Comparison of ENCODE assay signal across 8 mouse cellular contexts in the genomic region with DNA sequence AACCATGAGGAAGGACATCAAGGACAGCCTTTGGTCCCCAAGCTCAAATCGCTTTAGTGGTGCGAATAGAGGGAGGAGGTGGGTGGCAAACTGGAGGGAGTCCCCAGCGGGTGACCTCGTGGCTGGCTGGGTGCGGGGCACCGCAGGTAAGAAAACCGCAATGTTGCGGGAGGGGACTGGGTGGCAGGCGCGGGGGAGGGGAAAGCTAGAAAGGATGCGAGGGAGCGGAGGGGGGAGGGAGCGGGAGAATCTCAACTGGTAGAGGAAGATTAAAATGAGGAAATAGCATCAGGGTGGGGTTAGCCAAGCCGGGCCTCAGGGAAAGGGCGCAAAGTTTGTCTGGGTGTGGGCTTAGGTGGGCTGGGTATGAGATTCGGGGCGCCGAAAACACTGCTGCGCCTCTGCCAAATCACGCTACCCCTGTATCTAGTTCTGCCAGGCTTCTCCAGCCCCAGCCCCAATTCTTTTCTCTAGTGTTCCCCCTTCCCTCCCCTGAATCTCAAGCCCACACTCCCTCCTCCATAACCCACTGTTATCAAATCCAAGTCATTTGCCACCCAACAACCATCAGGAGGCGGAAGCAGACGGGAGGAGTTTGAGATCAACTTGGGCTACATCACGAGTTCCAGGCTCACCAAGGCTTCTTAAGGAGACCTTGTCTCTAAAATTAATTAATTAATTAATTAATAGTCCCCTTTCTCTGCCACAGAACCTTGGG. TPM values are rescaled to one million over a fixed set of nuclear protein-coding genes. Genes with fewer than 3 reads are reported as not detected.
DNase-seq lines count a peak whose midpoint lies in the region; ATAC-seq and TF ChIP-seq lines count a peak whose summit lies in the region.

No protein-coding gene starts in this region.

- no peaks in the 10 kb centered on the region for H3K9me3 ChIP-seq in forebrain, embryonic 16.5 days (ENCODE audit: control insufficient read depth, low read length)

- H3K27me3 ChIP-seq in forebrain, embryonic 16.5 days (replicated peaks; ENCODE audit: control insufficient read depth, insufficient read depth, low read length) = peaks cover 19% of the 10 kb centered on the region

- peak overlapping the region; percentile 93 for H3K27ac ChIP-seq in layer of hippocampus, adult 2 months
- H3K27ac ChIP-seq in brown adipose tissue, adult 24 weeks (replicated peaks; ENCODE audit: low read depth, low read length) = no peak overlapping the region
- no peak overlapping the region for H3K27ac ChIP-seq in forebrain, embryonic 16.5 days (ENCODE audit: low read length)

- H3K4me3 ChIP-seq in layer of hippocampus, adult 2 months = peak overlapping the region; percentile 84
- H3K4me3 ChIP-seq in brown adipose tissue, adult 24 weeks (ENCODE audit: insufficient read depth, low read depth, low read length) = peak overlapping the region; percentile 54
- peak overlapping the region; percentile 49 for H3K4me3 ChIP-seq in forebrain, embryonic 16.5 days (replicated peaks; ENCODE audit: low read length)

- 0 out of 2 replicates have a peak, but pooled peaks cover 2% of the 10 kb centered on the region for H3K4me1 ChIP-seq in brown adipose tissue, adult 24 weeks (ENCODE audit: control insufficient read depth, insufficient read depth, insufficient read length, low read length)
- H3K4me1 ChIP-seq in forebrain, embryonic 16.5 days (replicated peaks; ENCODE audit: control insufficient read depth, insufficient read depth, low read length) = peaks cover 18% of the 10 kb centered on the region

- 0 out of 2 replicates have a peak, but pooled peaks have one; percentile 9 for ATAC-seq in forebrain, embryonic 16.5 days
- no peak for ATAC-seq in frontal cortex, adult (ENCODE audit: low TSS enrichment)

- H3K36me3 ChIP-seq in forebrain, embryonic 16.5 days (ENCODE audit: control insufficient read depth, insufficient read depth) = no peaks in the 10 kb centered on the region

- TF ChIP-seq CTCF in layer of hippocampus, adult 2 months (conservative IDR thresholded peaks at IDR 0.05) = no peak

- WGBS in forebrain, embryonic 16.5 days = 4% methylated on average over 21 of the region's 23 CpGs

- H3K4me2 ChIP-seq in forebrain, embryonic 16.5 days (ENCODE audit: low read length) = peak overlapping the region; percentile 62

- H3K9ac ChIP-seq in forebrain, embryonic 16.5 days (replicated peaks; ENCODE audit: low read depth, low read length) = peak overlapping the region; percentile 38

- DNase-seq in layer of hippocampus, adult 2 months (ENCODE audit: low spot score in 2 of 2) = peak in 1 of 2 experiments; percentile 34
- DNase-seq in layer of hippocampus, postnatal 36 days = no peak
- peak; percentile 32 to 49 for DNase-seq in layer of hippocampus, postnatal 10 days (ENCODE audit: low spot score in 2 of 2)
- DNase-seq in neural tube, embryonic 10.5 days (ENCODE audit: extremely low spot score, low spot score) = peak; percentile 22
- no peak for DNase-seq in ovary, adult 18-20 months (ENCODE audit: low spot score)

RNA-seq across cellular contexts. Expression of gene Thy1, which starts 0.7 kb away (rescaled TPM):
- total RNA-seq in layer of hippocampus, adult 2 months (2021) = 100 to 1,000 TPM; 854 to 892 TPM
- total RNA-seq in layer of hippocampus, postnatal 36 days (2021) = 100 to 1,000 TPM; 786 to 920 TPM
- 13.4 and 13.9 TPM in 2 replicates for polyA plus RNA-seq in brown adipose tissue, adult 24 weeks (2012; ENCODE audit: insufficient read depth, insufficient read length, missing spikeins)
- polyA plus RNA-seq in forebrain, embryonic 16.5 days (2015; fragmentation: Nextera tagmentation; extraction: Ambion mirVana) = 4.7 and 5.4 TPM in 2 replicates
- total RNA-seq in layer of hippocampus, postnatal 10 days (2021) = 100 to 1,000 TPM; 644 to 646 TPM

RNA-seq across cellular contexts. Expression of gene Usp2, which starts 23.0 kb away (rescaled TPM):
- 10 to 100 TPM; 79.2 to 82.4 TPM for total RNA-seq in layer of hippocampus, adult 2 months (2021)
- 10 to 100 TPM; 66.2 to 74.9 TPM for total RNA-seq in layer of hippocampus, postnatal 36 days (2021)
- polyA plus RNA-seq in brown adipose tissue, adult 24 weeks (2012; ENCODE audit: insufficient read depth, insufficient read length, missing spikeins) = 7.2 and 11.1 TPM in 2 replicates
- 13.6 and 13.7 TPM in 2 replicates for polyA plus RNA-seq in forebrain, embryonic 16.5 days (2015; fragmentation: Nextera tagmentation; extraction: Ambion mirVana)
- 10 to 100 TPM; 41.7 to 47.2 TPM for total RNA-seq in layer of hippocampus, postnatal 10 days (2021)

RNA-seq across cellular contexts. Expression of gene Mfrp, which starts 57.7 kb away (rescaled TPM):
- total RNA-seq in layer of hippocampus, adult 2 months (2021) = 1 to 10 TPM in 1 of 2 experiments, not detected in 1; 1.3 TPM
- 1 to 10 TPM in 1 of 2 experiments, under 1 TPM in 1; 0.17 to 2.5 TPM for total RNA-seq in layer of hippocampus, postnatal 36 days (2021)
- polyA plus RNA-seq in brown adipose tissue, adult 24 weeks (2012; ENCODE audit: insufficient read depth, insufficient read length, missing spikeins) = not detected in 2 replicates
- polyA plus RNA-seq in forebrain, embryonic 16.5 days (2015; fragmentation: Nextera tagmentation; extraction: Ambion mirVana) = 0.12 TPM in 1 of 2 replicates, not detected in the other
- total RNA-seq in layer of hippocampus, postnatal 10 days (2021) = 1 to 10 TPM in 1 of 2 experiments, not detected in 1; 2.4 TPM

Comparison
In these comparisons a context has a peak if more than half of its experiments do, and no peak if none do; other contexts are left out.
1. DNase-seq: peak in layer of hippocampus, postnatal 10 days (2 of 2) and neural tube, embryonic 10.5 days (single experiment); none in layer of hippocampus, postnatal 36 days (0 of 2) and ovary, adult 18-20 months (single experiment).
2. Peak in every context shown above with its lines, with median percentiles within 50 percentile points of each other: H3K4me3 ChIP-seq.